Mouse (Mus musculus) gonadal fat pad, adult 2 months (tissue): Measurements from ENCODE around the gene Hba-x. TPM values are rescaled to one million over a fixed set of nuclear protein-coding genes. Genes with fewer than 3 reads are reported as not detected.

Experiments
- DNase-seq: peaks from one replicate; pipeline ENCODE4 v3.0.0-alpha.2; 2012; ENCODE audit warnings: low read depth
- polyA plus RNA-seq: library from polyadenylated mRNA; depleted of rRNA; stranded (reverse); fragments of >200 nt; gene quantifications from 2 replicates; pipeline ENCODE4 v1.2.3, GENCODE M21; 2012; rRNA removed

The Hba-x gene
- polyA plus RNA-seq: not detected in 2 replicates

GRCm38 (mm10) chr11:32276347-32276746 lies at the start of gene Hba-x:
Gene Hba-x, plus strand, starts transcription at chr11:32276400.
- DNase-seq: no peak

DNA sequence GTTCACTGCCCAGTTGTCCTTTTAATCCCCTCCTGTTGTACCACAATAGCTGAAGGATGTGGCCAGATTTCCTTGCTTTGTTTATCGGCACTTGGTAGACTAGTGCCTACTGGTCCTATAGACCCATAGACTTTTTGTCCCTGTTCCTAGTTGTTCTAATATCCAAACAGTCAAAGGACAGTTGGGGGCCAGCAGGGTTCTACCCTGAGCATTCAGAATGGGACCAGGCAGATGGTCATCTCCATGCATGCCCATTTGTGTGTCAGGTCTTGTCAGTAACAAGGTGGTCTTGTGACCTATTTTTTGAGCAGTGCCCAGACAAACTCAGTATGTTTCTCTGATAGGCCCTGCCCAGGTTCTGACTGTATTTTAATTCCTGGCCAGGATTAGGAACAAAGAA lies 49.2 kb upstream of the Hba-x start:
- DNase-seq: no peak

DNA sequence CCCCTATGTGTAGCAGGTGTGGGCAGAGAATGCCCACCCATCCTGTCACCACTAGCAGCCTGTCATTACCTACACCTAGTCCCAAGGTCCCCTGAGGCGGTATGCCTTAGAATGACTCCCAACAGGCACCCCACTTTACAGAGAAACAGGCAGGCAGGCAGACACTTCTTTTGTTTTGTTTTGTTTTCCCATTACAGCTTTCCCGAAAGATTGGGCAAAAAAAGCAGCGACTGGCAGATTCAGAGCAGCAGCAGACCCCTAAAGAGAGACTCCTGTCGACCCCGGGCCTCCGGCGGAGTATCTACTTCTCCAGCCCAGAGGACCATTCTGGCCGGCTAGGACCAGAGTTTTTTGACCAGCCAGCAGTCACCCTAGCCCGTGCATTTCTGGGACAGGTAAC lies 48.6 kb upstream of the Hba-x start:
- no peak for DNase-seq

DNA sequence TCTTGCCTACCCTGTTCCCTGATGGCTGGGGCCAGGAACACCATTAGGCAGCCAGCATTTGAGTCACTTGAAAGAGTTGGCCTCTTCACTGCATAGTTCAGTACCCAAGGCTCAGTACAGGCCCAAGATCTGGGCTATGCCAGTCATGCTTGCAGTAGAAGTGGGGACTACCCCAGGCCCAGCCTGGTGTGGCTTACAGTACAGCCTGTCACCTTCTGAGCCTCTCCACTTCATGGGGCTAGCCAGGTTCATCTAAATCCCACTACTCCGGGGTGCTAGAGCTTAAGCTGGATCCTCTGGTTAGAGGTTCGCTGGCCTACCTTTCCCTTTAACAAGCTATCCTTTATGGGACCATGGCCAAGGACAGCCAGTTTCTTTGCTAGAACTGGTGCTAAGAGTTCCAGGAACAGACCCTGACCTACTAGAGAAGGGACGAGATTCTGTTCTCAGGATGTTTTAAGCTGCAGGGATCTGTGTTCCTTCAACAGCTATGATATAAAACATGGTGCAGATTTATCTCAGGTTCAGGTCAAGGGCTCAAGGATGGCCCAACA lies 47.8 kb upstream of the Hba-x start:
- no peak for DNase-seq

DNA sequence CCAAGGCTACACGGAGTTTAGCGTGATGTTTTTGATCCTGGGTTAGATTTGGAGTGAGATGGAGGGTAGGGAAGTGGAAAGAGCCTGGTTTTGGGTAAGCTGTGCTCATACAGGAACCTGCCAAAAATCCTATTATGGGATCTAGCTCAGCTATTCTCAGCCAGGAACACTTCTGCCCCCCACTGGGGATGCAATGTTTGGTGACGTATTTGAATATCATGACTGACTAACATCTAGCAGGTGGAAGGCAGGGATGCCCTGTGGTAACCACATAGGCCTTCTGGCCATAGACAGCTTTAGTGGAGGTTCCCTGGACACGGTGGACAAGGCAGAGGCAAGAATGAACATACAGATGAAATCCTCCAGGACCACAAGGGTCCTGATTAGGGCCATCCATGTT lies 46.0 kb upstream of the Hba-x start:
- DNase-seq: no peak

DNA sequence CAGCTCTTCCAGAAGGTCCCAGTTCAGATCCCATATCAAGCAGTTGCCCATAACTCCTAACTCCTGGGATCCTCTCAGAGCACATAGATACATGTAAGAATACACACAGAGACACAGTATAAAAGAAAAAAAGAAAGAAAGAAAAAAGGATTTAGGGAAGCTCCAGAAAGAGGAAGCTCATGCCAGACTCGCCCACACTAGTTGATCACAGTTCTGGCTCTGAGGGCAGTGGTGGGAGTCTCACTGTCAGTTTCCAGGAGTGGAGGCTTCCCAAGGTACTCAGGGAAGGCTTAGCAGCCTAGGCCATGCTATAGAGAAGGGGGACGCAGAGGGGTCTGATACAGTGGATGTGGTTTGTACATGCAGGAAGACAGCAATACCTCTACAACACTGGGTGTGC lies 45.1 kb upstream of the Hba-x start:
- DNase-seq: no peak

- no peak for DNase-seq
These were observed 43.4 kb upstream of the Hba-x start for GRCm38 (mm10) chr11:32232848-32233247.

- no peak for DNase-seq
These were observed 42.3 kb upstream of the Hba-x start for GRCm38 (mm10) chr11:32233895-32234294.

- no peak for DNase-seq
These were observed 41.2 kb upstream of the Hba-x start for GRCm38 (mm10) chr11:32234816-32235485.

- DNase-seq: no peak
These were observed 40.6 kb upstream of the Hba-x start for GRCm38 (mm10) chr11:32235646-32236045.

DNA sequence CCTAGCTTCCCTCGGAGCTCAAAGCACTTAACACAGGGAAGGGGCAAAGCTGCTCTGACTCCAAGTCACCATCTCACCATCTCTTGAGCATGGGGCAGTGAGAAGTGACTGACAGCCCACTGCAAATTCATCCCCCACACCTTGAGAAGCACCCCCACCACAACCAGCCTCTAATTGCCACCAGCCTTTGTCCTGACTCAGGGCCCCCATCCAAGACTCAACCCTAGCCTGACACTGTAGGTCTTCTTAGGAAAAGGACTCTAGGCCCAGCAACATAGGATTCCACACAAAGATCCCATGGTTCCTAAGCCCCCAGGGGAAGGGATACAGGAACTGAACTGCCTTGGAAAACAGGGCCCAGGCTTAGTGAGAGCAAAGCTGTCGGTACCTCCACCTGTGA lies 40.1 kb upstream of the Hba-x start:
- no peak for DNase-seq

DNA sequence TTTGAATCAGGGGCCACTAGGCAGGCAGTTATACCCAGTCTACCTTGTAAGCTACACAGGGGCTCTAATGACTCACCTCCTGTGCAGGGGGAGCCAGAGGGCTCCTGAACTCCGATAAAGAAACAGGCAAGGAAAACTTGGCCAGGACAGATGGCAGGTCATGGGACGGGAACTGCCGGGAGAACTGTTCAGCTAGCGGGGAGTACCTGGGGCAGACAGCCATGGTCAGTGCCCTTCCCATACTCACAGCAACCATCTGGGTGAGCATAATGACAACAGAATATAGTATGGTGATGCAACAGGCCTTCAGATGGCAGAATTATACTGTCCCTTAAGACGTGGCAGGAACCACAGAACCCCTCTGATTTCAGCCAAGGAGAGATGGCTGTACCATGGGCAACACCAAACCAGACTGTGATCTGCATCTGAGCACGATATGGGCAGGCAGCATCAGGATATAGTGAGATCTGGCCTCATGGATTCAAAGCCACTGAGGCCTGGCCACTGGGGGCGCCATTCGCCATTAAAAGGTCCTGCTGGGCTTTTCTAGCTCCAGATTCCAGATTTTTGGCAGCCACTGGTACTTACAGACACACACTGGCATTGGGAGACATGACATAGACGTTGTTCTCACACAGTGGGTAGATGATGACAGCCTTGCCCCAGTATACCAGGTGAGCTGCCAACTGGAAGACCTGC lies 39.3 kb upstream of the Hba-x start:
- DNase-seq: no peak

- DNase-seq: no peak
These were observed 38.8 kb upstream of the Hba-x start for GRCm38 (mm10) chr11:32237411-32237795.

GRCm38 (mm10) chr11:32238093-32238860 lies 37.9 kb upstream of the Hba-x start:
- no peak for DNase-seq

DNA sequence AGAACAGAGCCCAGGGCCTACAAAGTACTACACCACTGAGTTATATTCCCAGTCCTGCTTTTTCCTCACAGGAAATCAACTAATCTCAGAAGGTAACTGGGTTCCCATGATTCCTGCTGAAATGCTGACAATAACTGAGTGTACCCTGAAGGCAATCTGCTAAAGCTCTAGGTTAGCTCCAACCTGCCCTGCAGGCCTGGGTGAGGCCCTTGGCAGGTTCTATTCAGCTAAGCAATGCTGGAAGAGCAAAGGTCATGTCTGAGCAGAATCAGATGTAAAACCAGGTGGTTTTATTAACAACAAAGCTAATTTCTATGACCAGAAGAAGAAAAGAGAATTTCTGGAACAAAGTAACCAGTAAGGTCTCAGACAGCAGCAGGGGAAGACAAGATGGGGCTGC lies 34.8 kb upstream of the Hba-x start:
- no peak for DNase-seq

DNA sequence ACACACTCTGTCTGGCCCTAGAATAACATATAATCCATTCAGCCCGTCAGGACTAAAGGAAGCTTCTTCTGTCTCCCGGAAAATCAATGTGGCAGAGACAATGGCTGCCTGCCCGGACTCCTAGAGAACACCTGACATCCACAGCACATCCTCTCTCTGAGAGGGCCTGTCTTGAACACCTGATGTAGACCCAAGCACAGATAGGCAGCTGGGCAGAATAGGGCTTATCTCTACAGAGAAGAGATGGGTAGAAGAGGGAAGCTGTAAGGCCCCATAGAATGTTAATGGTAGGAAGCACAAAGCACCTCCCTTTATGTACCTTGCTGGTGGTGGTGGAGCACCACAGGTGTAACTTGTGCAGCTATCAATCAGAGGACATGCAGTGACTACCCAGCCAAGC lies 34.0 kb upstream of the Hba-x start:
- DNase-seq: no peak

DNA sequence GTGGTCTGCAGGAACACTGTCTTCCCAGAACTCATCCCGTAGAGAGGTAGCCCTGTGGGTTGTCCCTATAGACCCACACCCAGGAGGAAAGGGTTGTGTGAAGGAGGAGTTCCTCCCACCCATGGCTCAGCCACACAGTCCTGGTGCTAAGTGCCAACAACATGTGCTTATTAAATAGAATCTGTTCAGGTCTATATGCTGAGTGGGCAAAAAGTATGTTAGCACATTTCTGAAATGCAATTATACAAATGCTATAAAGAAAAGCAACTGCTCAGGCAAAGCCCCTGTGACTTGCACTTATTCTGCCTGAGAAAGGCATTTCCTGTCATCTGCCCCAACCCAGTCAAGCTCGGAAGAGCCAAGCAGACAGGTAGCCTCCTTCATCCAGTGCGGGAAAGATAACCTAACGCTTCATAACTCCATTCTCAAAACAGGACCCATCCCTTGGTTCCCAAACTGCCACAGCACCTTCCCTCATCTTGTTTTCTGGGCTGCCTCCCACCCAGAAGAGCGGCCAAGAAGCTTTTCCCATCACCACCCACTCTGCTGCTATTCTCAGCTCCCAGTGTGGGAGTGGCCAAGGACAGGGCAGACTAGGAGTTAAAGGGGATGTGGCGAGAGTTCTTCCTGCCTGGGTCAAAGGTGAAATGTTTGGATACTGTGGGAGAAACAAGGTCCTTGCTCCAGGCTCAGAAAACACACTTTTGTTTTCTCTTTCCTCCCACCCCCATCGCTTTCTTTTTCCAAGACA lies 32.8 kb upstream of the Hba-x start:
- no peak for DNase-seq

DNA sequence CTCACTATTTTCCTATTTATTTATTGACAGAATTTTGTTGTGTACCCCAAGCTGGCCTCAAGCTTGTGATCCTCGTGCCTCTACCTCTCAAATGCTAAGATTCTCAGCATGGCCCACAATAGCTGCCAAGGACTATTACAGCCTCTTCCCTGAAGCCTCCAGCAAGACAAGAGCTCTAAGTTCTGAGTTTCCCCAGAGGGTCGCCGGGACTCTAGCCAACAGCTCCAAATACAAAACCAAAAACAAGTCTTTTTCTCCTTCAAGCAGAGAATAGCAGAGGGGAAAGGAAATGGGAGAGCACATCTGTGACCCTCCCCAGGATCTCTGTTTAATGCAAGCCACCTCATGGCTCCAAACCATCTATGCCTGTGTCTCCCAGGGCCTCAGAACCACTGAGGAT lies 32.1 kb upstream of the Hba-x start:
- DNase-seq: no peak

- no peak for DNase-seq
These were observed 31.6 kb upstream of the Hba-x start for GRCm38 (mm10) chr11:32244617-32245016.

DNA sequence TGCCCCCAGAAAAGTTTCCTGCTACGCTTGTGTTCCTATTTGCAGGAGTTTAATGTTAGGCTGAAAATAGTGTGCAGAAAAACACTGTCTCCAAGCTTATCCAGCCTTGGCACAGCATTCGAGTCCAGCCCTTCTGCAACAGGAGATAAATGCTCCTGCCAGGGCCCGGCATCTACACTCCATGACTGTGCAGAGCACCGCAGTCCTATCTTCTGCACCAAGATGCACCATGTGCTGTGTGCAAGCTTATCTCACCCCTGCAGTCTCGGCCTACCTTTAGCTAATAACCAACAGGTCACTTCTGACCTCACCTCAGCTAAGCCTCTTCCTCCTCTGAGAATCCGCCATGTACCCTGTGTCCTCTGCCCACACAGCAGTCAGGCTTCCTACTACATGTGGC lies 30.6 kb upstream of the Hba-x start:
- DNase-seq: no peak

DNA sequence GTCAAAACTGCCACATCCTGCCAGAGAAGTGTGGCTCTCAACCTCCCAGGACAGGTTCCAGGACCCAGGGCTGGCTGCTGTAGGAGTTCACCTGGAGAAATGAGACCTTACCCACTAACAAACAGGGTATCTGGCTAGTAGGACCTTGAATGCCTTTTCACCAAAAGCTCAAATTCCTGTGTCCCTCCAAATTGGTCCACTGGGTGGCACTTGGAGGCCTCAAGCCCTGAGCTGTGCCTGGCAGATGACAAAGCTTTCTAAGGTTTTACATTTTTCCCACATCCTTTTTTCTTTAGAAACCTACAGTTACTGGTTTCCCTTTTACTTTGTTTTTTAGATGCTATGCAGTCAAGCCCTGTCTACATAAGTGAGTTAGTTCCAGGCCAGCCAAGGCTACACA lies 29.1 kb upstream of the Hba-x start:
- DNase-seq: no peak

GRCm38 (mm10) chr11:32248350-32248749 lies 27.9 kb upstream of the Hba-x start:
- no peak for DNase-seq
